Mouse (Mus musculus) ovary, postnatal 10 days (tissue): ENCODE measurements around the gene Bmp5.

Experiments used
- DNase-seq: peaks from one replicate; pipeline ENCODE4 v3.0.0; 2022; ENCODE audit warnings: low spot score

Bmp5 gene

DNA sequence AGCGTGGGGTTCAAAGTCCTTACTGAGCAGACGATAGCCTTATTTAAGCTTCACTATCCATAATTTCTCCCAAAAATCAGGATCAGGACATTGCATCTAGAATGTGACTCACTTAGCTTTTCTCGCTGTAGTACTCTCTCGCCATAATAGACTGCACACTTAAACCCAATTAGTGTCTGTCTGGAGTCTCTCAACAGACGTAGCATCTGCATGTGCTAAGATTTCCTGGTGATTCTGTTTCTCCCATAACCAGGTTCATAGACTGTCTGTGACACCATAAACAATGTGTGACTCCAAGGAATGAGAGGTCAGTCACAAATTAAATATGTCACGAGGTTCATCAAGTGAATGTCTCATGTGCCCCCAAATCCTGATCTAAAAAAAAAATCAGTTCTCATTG is 65.7 kb downstream of the Bmp5 start:
- no peak for DNase-seq

DNA sequence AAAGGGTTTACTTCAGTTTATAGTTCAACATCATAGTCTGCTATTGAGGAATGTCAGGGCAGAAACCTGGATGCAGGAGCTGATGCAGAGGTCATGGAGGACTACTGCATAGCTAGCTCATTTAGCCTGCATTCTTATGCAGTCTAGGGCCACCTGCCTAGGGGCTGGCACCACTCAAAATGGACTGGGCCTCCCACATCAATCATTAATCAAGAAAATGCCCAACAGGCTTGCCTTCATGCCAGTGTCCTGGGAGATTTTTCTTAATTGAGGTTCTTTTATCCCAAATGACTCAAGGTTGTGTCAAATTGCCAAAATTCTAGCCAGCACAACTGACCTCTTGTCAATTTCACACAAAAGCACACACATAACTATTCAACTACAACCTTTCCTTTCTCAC is 70.8 kb downstream of the Bmp5 start:
- no peak for DNase-seq

DNA sequence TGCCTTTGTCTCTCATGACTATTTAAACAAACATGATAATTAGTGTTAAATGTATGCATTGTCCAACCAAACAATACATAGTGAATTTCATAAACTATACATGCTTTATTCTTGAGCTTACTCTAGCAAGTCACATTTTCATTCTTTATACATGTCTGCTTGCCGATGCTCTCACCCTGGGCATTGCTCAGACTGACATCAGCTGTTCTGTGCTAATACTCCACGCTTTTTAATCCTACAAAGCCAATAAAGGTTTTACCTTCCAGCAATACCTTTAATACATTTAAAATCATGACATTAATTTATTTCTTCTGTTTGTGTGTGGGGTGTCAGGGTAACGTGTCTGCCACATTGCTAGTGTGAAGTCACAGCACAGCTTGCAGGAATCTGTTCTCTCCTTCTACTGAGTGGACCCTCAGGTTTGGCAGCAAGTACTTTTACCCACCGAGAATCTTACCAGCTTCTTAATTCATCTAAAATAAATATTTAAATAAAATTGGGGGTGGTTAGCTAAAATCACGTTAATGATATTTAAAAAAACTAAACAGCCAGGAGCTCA is 75.6 kb downstream of the Bmp5 start:
- DNase-seq, result no peak

DNA sequence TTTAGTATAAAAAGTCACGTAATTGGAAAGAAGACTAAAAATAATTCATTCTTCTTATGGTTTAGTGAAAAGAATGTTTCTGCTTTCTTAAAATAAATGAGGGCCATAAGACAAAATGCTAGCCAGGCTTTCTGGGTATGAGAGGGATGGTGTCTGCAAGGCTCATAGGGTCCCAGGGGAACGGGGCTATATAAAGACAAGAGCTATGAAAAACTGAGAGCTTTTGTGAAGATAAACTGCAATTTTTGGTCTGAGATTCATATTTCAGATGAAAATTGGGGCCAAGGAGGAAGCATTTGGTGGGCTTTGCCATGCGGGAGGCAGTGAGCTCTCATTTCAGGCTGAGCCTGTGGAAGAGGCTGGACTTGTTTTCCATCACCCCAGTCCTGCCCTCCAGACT is 83.0 kb downstream of the Bmp5 start:
- no peak for DNase-seq

DNA sequence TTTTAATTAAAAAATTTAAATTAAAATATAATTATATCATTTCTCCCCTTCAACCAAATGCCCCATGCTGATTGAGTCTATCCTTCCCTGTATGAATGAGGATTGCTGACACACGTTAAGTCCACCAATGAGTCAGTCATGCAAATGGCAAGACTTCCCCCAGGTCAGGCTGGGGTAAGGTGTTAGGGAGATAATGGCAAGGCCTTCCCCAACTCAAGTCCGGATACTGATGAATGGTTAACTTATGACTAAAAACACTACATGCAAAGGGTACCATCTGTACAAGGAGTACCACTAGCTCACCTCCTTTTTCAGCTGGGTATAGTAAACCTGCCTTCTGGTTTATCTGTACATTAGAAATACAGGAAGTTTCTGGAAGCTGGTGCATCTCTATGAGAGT is 83.8 kb downstream of the Bmp5 start:
- no peak for DNase-seq

DNA sequence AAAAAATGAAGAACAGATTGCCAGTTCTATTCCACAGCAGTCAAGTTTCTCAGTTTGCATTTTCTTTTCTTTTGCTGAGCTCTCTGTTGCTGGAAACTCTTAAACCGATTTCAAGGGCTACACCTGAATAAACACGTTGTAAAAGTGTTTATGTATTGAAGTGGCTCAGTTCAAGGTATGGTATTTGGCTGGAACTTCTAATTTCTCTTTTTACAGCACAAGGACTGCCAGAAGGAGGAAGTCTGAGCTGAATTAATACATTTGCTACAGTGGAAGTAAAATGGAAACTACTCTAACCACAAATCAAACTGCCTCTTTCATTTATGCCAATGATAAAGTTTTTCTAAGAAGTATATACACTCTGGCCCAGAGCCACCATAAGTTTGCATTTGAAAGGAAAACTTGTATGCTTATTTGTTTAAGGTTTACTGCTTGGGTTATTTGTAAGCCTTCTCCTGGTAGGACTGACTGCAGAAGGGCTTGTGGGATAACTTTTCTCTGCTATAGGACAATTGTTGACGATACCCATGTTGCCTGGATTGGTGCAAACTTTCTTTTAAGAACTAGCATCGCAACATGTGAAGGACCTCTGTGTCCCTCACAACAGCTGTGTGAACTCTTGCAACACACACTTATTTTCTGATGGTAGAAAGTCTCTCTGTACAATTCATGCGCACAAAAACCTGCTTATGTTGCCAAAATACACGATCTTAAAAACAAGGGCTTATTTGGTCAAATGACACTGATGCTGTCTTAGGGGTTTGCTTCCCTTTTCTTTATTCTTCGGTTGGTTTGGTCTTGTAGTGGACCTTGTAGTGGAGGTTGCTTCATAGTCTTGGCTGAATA is 95.4 kb downstream of the Bmp5 start:
- no peak for DNase-seq

DNA sequence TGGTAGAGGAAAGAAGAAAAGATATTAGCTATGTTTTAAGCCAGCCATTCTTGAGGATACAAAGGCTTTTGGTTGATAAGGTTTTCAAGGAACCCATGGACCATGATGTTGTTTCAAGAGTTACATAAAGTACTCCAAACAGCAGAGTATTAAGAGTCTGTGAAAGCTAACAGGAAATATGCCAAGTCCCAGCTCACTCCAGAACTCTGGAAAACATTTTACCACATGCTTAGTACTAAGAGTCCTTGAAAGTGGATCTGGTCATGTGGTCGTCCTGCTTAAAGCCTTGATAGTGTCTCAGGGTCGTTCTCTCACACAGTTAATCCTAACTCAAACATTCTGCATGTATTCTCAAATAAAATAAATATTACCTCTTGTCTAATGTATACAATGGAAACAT is 101.2 kb downstream of the Bmp5 start:
- DNase-seq, result no peak

DNA sequence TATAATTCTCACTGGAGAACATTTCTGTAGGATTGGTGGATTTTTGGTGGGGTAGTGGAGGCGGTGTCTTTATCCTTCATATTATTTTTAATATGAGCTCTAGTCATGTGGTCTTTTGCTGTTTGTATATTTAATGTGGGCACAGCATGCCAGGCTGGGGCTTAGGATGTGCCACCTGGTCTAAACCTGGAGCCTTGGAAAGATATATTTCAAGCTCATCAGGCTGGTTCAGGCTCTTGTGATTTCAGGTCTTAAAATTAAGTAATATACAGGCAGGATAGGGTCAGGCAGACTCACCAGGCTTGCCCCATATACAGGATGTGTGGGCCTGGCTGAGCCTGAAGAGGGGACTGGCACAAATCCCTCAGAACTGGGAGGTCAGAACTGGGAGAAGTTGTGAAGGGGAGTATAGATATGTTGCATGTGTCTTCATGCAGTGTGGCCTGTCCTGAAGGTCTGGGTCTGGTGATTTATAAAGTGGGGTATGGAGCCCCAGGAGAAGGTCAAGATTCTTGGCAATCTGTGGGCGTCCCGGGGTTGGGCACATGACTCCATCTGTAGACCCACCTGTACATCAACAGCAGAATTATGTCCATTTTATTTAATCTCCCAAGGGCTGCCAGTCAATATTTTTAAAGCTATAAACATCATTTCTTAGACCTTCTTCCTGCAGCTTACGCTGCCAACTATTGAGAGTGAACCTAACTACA is 108.5 kb downstream of the Bmp5 start:
- no peak for DNase-seq

DNA sequence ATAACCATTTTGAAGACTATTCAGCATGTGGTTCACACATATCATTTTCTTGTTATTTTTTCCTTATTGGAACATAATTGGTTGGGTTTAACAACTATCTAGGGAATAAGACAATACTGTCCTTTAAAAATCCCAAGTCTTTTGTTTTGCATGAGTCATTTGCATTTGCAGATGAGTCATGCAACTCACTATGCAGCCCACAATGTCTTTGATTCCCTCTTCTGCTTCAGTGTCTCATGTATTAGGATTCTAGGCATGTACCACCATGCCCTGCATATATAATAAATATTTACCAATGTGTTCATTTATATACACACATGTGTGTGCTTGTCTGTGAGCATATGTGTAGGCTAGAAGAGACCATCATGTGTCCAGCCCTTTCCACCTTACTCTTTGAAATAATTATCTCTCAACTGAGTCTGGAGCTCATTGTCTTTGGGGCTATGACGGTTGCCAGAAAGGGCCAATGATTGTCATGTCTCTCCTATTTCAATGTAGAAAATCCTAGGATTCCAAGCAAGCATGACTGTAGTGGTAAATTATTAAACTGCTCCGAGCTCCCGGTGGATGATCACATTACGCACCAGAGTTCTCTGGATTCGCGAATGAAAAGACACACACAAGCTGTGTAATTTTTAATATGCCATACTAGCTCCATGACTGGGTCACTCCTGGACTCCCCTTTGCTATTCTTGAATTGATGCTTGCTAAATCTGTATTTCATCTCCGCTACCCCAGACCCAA is 111.8 kb downstream of the Bmp5 start:
- no peak for DNase-seq

DNA sequence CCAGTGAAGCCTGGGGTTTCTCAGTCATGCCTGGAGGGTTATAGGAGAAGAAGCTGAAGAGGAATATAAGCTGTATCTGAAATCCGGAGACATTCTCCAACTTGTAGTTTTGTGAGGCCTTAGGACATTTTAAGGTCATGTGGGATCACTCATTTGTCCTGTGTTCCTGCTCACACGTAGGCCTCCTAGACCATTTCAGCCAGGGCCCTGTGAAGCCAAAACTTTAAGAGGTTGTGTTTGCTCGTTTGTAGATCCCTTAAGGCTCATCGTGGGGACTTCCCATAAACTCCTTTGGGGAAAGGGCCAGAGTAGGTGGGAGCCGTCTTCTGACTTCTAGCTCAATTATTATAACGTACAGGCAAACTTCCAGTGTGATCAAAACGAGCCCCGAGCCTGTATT is 121.8 kb downstream of the Bmp5 start:
- DNase-seq, result no peak

DNA sequence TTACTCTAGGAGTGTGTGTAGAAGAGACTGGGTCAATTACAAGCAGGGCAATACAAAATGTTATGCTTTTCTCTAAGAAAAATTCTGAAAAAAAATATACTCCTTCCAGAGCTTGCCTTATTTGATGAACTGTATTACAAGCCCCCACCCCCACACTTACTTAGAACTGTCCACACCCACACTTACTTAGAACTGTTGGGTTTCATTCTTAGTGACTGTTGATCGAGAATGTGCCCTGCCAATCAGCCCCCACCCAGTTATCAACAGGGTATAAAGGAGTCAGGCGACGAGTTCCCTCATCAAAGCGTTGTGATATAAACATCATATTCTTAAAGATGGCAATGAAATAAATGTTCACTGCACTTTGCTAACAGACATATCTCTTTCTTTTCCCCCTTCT is 122.9 kb downstream of the Bmp5 start:
- DNase-seq, result no peak

DNA sequence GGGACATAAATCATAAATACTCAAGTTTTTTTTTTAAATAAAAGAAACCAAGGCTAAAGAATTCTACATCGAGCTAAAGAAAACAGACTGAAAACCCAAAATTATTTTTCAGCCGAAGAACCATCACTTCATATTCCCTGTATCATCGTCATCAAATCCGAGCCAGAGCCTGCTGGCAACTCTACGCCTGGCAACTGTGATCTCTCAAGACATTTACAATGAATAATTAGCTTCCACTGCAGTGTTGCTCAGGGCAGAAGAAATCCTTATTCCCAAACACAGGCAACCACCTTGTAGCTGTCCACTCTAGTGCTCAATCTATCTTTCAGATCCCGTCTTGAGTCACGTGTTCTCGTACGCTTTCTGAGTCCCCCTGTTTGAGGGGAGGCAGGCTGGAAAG is 126.1 kb downstream of the Bmp5 start:
- DNase-seq, result no peak

DNA sequence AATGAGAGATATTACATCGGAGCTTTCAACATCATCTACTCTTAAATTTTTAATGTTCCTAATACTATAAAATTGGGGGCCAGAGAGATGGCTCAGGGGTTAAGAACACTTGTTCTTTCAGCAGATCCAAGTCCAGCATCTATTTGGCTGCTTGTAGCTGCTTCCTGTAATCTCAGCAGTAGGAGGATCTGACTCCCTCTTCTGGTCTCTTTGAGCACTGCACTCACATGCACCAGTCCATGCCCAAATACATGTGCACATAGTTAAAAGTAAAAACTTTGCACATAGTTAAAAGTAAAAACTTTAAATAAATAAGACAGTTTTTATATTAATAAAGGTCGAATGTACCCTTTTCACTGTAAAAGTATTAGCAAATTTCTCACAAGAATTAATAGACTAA is 130.3 kb downstream of the Bmp5 start:
- DNase-seq, result no peak

DNA sequence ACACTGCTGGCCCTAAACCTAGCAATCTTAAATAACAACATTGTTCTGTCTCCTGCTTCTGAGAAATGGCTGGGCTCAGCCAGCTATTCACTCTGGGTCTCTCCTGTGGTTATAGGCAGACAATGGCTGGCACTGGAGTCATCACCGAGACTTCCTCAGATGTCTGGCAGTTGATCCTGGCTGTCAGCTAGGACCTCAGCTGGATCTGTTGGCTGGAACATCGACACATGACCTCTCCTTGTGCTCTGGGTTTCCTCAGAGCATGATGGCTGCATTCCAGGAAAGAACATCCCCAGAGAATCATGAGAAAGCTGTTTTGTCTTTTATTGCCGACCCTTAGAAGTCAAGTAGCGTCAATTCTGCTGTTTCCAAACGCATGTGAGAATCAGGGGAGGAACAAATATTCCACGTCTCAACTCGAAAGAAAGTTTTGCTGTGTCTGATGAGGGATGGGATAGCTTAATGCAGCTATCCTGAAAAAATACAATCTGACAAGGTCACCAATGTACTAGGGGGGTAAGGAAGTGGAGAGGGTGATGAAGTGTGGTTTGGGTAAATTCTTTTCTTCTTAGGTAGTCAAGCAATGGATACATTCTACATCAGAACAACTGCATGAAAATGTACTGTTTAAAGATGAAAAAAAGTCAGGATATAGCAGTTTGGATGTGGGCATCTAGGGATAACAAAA is 135.1 kb downstream of the Bmp5 start:
- DNase-seq, result no peak

DNA sequence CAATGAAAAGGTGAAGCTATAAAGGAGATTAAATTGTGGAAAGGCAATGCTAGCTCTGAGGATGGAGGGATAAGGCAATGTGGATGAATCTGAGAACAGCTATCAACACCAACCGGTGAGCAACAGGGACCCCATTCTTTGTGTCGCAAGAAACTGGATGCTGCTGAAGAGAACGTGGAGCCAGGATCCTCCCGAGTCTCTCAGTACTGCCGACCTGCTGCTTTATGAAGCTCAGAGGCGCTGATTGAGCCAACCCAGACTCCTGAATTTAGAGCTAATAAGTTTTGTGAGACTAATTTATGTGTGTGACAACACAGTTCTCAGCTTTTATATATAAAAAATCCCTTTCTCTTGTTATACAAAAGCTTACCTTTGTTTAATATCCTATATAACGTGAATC is 136.4 kb downstream of the Bmp5 start:
- no peak for DNase-seq

DNA sequence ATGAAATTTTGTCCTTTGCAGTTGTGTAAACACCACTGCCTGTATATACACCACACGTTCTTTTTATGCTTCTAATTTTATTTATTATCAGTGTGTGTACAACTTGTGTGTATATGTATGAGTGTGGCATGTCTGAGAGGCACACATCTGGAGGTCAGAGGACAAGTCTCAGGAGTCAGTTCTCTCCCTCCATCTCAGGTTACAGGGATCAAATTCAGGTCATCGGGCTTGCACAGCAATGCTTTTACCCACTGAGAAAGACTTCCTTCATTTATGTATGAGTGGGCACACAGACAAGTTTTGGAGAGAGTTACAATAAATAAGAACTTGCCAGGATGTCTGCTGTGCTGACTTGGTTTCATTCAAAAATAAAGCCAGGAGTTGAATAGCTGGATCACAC is 140.9 kb downstream of the Bmp5 start:
- no peak for DNase-seq

DNA sequence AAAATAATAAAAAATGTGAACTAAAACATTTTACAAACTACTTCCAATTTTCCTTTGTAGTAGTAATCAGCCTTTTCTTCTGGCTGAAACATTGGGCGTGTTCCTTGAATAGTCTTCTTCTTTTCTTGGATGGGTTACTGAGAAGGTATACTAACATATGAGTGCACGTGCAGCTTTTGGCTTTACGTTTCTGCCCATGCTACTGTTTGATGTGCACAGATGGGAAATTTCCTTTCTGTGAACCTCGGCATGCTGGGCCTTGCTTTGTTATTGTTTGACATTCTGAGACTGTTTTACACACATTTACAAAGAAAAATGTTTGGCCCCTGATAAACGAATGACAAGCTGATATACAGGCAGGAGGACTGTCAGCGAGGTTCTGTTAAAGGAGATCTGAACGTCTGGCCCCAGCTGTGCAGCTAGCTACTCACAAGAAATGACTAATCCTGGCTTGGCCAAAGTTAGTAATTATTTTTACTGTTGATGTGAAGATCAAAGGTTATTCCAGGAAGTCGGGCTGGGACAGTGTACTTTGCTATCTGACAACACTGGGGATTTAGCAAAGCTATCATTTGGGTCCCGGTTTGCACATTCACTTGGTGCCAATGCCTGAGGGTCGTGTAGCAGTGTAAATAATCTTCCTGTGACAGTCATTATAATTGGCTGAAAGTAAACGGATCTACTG is 152.2 kb downstream of the Bmp5 start:
- no peak for DNase-seq

DNA sequence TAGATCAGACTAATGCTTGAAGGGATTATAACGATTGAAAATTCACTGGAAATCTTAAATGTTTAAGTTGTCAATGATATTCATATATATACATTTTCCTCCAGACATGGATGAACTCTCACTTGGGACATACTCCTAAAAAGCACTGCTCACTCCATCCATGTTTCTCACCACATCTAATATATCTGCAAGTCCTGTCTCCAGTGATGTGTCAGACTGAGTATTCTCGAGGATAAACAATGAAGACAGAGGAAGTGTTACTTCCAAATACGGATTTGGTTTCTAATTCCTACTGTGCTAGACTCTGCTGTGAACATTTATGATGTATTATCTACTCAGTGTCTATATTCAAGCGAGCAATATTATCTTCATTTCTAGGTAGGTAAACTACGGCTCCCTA is 152.9 kb downstream of the Bmp5 start:
- DNase-seq, result no peak

DNA sequence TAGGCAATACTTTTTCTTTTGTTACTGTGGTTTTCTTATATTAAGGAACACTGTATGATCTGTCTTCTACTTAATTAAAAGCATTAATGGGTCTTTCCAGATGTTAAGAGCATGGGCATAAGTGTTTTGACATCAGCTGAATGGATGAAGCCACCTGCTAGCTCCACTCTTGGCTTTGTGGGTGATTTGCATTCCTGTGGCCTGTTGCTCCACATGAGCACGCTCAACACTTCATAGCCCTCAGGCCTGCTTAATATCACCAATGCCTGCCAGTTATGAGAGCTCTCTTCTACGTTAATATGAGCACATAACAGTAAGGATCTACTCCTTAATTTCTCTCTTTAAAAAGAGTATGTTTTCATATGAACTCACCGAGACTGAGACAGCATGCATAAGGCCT is 169.5 kb downstream of the Bmp5 start:
- DNase-seq, result no peak
